Mouse (Mus musculus): ENCODE data around the gene Rmi1. TPM values are rescaled to one million over a fixed set of nuclear protein-coding genes. Genes with fewer than 3 reads are reported as not detected.
A peak's percentile ranks its signal among the peaks of the same experiment; 100 is the strongest.
"Not testable (repeated sequence)": the region's sequence is repeated elsewhere in the genome, so short reads cannot be mapped to it uniquely, and the experiment has no call there.

The Rmi1 gene
- polyA plus RNA-seq, 1 experiment from 2014 or later: 11.1 TPM

DNA sequence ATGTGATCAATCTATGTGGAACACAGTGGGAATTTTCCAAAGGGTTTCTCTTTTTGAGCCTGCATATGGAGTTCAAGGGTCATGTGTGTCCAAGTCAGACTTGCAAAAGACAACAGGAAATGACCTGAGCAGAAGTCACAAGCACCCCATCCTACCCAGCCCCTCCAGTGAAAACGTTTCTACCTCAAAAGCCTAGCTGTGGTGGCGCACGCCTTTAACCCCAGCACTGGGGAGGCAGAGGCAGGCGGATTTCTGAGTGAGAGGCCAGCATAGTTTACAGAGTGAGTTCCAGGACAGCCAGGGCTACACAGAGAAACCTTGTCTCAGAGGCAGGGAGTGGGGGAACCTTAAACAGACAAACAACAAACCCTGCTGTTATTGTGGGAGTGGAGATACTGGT lies 50.2 kb downstream of the Rmi1 start:
- no peak for DNase-seq (ENCODE audit: low spot score)
- H3K4me3 ChIP-seq (ENCODE audit: low read depth, low read length): no peak overlapping the region
- no peak for ATAC-seq (ENCODE audit: low FRiP score, low TSS enrichment)
- no peaks in the 10 kb centered on the region for H3K9me3 ChIP-seq (ENCODE audit: control insufficient read depth, low read length)
- no peak overlapping the region for H3K27ac ChIP-seq (replicated peaks)
- H3K4me1 ChIP-seq (replicated peaks; ENCODE audit: control insufficient read depth, insufficient read depth): no peaks in the 10 kb centered on the region
- TF ChIP-seq CTCF (IDR thresholded peaks at IDR 0.05; ENCODE audit: low read depth) (no peak), EP300 (optimal IDR thresholded peaks at IDR 0.05) (no peak)
- no peak overlapping the region for H3K9ac ChIP-seq (ENCODE audit: low read length)
- H3K27me3 ChIP-seq (ENCODE audit: control insufficient read depth, insufficient read depth, low read length): no peaks in the 10 kb centered on the region
- no peaks in the 10 kb centered on the region for H3K36me3 ChIP-seq (ENCODE audit: control insufficient read depth, insufficient read depth, low read length)
- H3K4me2 ChIP-seq (replicated peaks; ENCODE audit: low read depth): no peak overlapping the region
- WGBS: 66% methylated on average over 4 of the region's 4 CpGs

DNA sequence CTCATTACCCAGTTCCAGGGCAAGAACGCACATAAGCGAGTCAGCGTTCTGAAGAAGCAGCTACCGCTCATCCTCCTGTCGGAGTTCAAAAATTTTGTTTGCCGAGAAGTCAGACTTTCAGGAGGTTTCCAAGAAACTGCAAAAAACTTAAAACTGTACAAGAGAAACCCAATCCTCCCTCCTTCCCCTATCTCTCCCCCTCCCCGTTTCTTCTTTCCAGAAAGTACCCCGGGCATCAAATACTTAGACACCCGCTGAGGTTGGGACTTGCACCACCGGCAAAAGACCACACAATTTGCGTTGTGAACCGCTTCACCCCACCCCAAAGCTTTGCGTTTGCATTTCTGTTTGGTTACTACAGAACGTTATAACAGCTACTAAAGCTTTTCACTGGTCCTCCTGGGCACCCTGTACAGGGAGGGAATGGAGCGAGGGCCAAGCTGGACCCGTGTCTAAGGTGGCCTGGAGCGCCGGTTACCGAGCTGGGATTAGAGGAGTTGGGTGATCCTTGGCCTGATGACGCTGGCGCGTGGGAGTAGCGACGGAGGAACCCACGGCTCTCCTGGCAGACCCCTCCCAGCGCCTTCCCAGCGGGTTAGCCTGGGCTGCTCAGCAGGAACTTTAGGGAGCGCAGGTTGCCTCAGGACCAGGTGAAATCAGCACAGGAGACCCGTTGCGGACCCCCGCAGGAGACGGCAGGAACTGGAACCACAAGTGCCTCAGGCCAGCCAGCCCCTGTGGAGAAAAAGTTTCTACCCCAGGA lies 50.8 kb downstream of the Rmi1 start:
- DNase-seq (ENCODE audit: low spot score) (peak; percentile 42), ATAC-seq (ENCODE audit: low FRiP score, low TSS enrichment) (peak; percentile 40; the same call in 1 of the 2 replicates)
- no peaks in the 10 kb centered on the region for H3K36me3 ChIP-seq (ENCODE audit: control insufficient read depth, insufficient read depth, low read length)
- H3K27me3 ChIP-seq (ENCODE audit: control insufficient read depth, insufficient read depth, low read length): no peaks in the 10 kb centered on the region
- H3K9me3 ChIP-seq (ENCODE audit: control insufficient read depth, low read length): no peaks in the 10 kb centered on the region
- peak overlapping the region; percentile 52 for H3K4me2 ChIP-seq (replicated peaks; ENCODE audit: low read depth)
- H3K27ac ChIP-seq (replicated peaks): no peak overlapping the region
- no peaks in the 10 kb centered on the region for H3K4me1 ChIP-seq (replicated peaks; ENCODE audit: control insufficient read depth, insufficient read depth)
- no peak overlapping the region; the same call in 1 of the 2 replicates for H3K9ac ChIP-seq (ENCODE audit: low read length)
- peak overlapping the region; percentile 30 for H3K4me3 ChIP-seq (ENCODE audit: low read depth, low read length)
- TF ChIP-seq EP300 (optimal IDR thresholded peaks at IDR 0.05) (no peak), CTCF (IDR thresholded peaks at IDR 0.05; ENCODE audit: low read depth) (no peak)
- 13% methylated on average over 32 of the region's 32 CpGs for WGBS

DNA sequence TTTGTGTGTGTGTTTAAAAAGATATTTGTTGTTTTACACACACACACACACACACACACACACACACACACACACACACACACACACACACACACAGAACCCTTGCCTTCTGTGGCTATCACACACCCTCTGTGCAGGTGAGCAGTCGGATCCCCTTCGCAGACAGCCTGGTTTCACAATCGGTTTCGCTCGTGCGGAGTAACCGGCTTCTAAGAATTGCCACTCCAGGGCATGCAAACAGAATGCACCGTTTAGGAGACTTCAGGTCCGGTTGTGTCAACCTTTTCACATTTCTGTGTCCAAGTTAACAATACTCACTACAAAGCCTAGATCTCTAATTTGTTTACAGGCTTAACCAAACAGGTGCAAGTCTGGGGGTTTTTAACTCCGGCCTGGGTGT lies 51.5 kb downstream of the Rmi1 start:
- no peak overlapping the region; the same call in 1 of the 2 replicates for H3K4me3 ChIP-seq (ENCODE audit: low read depth, low read length)
- DNase-seq (ENCODE audit: low spot score): peak; percentile 49

DNA sequence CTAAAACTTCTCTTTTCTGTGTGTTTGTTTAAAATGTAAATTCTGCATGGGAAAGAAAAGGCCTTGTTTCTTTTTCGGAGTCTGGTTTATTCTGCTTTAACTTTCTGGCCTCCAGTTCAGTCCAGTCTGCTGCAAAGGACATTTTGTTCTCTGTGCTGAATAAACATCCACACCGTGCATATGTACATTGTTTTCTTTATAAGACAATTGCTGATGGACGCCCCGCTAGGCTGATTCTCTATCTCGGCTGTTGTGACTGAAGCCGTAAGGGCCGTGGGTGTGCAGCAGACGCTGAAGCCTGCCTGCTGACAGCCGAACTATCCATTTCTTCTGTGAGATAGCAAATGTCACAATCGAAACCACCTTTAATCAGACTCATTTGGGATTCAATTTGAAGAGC lies 54.5 kb downstream of the Rmi1 start:
- H3K9me3 ChIP-seq (ENCODE audit: control insufficient read depth, low read length): no peaks in the 10 kb centered on the region

More for the DNA sequence above, 51.5 kb downstream of the Rmi1 start:
- H3K9ac ChIP-seq (ENCODE audit: low read length): no peak overlapping the region
- H3K27me3 ChIP-seq (ENCODE audit: control insufficient read depth, insufficient read depth, low read length): no peaks in the 10 kb centered on the region
- 48% methylated on average over 10 of the region's 10 CpGs for WGBS
- TF ChIP-seq EP300 (optimal IDR thresholded peaks at IDR 0.05) (no peak), CTCF (IDR thresholded peaks at IDR 0.05; ENCODE audit: low read depth) (no peak)
- no peak overlapping the region for H3K27ac ChIP-seq (replicated peaks)
- no peaks in the 10 kb centered on the region for H3K36me3 ChIP-seq (ENCODE audit: control insufficient read depth, insufficient read depth, low read length)
- H3K4me1 ChIP-seq (replicated peaks; ENCODE audit: control insufficient read depth, insufficient read depth): no peaks in the 10 kb centered on the region
- H3K9me3 ChIP-seq (ENCODE audit: control insufficient read depth, low read length): no peaks in the 10 kb centered on the region
- no peak for ATAC-seq (ENCODE audit: low FRiP score, low TSS enrichment)
- peak overlapping the region; percentile 52 for H3K4me2 ChIP-seq (replicated peaks; ENCODE audit: low read depth)

DNA sequence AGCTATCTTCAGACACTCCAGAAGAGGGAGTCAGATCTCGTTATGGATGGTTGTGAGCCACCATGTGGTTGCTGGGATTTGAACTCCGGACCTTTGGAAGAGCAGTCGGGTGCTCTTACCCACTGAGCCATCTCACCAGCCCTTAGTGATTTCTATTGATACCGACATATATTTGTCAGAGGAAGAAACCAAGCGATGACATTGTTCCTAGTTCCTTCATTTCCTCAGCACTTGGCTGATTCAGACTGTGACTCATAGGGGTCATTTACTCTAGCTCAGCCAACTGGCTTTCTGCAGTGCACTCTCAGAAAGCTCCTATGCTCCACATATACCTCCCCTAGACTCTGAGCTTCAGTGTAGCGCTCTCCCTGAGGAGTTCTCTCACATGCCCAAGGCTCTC lies 56.8 kb downstream of the Rmi1 start:
- H3K9me3 ChIP-seq (ENCODE audit: control insufficient read depth, low read length); H3K4me2 ChIP-seq (replicated peaks; ENCODE audit: low read depth); H3K4me3 ChIP-seq (ENCODE audit: low read depth, low read length); H3K4me1 ChIP-seq (replicated peaks; ENCODE audit: control insufficient read depth, insufficient read depth); H3K36me3 ChIP-seq (ENCODE audit: control insufficient read depth, insufficient read depth, low read length); ATAC-seq (ENCODE audit: low FRiP score, low TSS enrichment); DNase-seq (ENCODE audit: low spot score); H3K27ac ChIP-seq (replicated peaks); H3K27me3 ChIP-seq (ENCODE audit: control insufficient read depth, insufficient read depth, low read length); H3K9ac ChIP-seq (ENCODE audit: low read length): not testable (repeated sequence)
- 79% methylated on average over 5 of the region's 6 CpGs for WGBS

More for the DNA sequence above, 54.5 kb downstream of the Rmi1 start:
- H3K27me3 ChIP-seq (ENCODE audit: control insufficient read depth, insufficient read depth, low read length): no peaks in the 10 kb centered on the region
- no peaks in the 10 kb centered on the region for H3K4me1 ChIP-seq (replicated peaks; ENCODE audit: control insufficient read depth, insufficient read depth)
- no peaks in the 10 kb centered on the region for H3K36me3 ChIP-seq (ENCODE audit: control insufficient read depth, insufficient read depth, low read length)
- H3K4me3 ChIP-seq (ENCODE audit: low read depth, low read length): no peak overlapping the region
- DNase-seq (ENCODE audit: low spot score): no peak
- no peak; the same call in 1 of the 2 replicates for ATAC-seq (ENCODE audit: low FRiP score, low TSS enrichment)
- H3K9ac ChIP-seq (ENCODE audit: low read length): no peak overlapping the region
- H3K27ac ChIP-seq (replicated peaks): peak overlapping the region; percentile 31
- WGBS: 39% methylated on average over 10 of the region's 10 CpGs
- TF ChIP-seq EP300 (optimal IDR thresholded peaks at IDR 0.05): no peak
- no peak for TF ChIP-seq CTCF (IDR thresholded peaks at IDR 0.05; ENCODE audit: low read depth)
- H3K4me2 ChIP-seq (replicated peaks; ENCODE audit: low read depth): no peak overlapping the region

MicroRNA genes within 50 kb of the gene (microRNA counts, 519-probe panel; counts per million panel counts)
- microRNA mmu-miR-7a: 3,339 counts per million, percentile 16 among the panel's probes with 10 or more counts

Small RNAs within 50 kb of the gene (microRNA-seq; reads per million reads assigned to microRNA genes)
- 91.7 reads per million, percentile 44 among the genes with 10 or more reads in this experiment for gene Mir7-1

Other genes with a start within 250 kb of the Rmi1 start
- 35.0 and 37.5 TPM in 2 replicates for gene Idnk, start 244.6 kb upstream of the Rmi1 start, polyA plus RNA-seq (2015; fragmentation: Nextera tagmentation; extraction: Ambion mirVana)
- gene Ubqln1, start 186.6 kb upstream of the Rmi1 start, polyA plus RNA-seq (2015; fragmentation: Nextera tagmentation; extraction: Ambion mirVana): 61.4 and 65.4 TPM in 2 replicates
- 14.0 and 14.8 TPM in 2 replicates for gene Gkap1, start 126.5 kb upstream of the Rmi1 start, polyA plus RNA-seq (2015; fragmentation: Nextera tagmentation; extraction: Ambion mirVana)
- gene Kif27, start 43.1 kb upstream of the Rmi1 start, polyA plus RNA-seq (2015; fragmentation: Nextera tagmentation; extraction: Ambion mirVana): 0.11 and 0.19 TPM in 2 replicates
- 30.2 and 30.5 TPM in 2 replicates for gene 2210016F16Rik, start 17.0 kb upstream of the Rmi1 start, polyA plus RNA-seq (2015; fragmentation: Nextera tagmentation; extraction: Ambion mirVana)
- gene Hnrnpk, start 1.1 kb downstream of the Rmi1 start, polyA plus RNA-seq (2015; fragmentation: Nextera tagmentation; extraction: Ambion mirVana): 552 and 570 TPM in 2 replicates
- 5.8 and 6.9 TPM in 2 replicates for gene Slc28a3, start 208.6 kb downstream of the Rmi1 start, polyA plus RNA-seq (2015; fragmentation: Nextera tagmentation; extraction: Ambion mirVana)

Measured in stomach, postnatal 0 days (tissue).